Mouse (Mus musculus): ENCODE measurements around the gene Jag2.

The Jag2 gene

GRCm38 (mm10) chr12:112898351-112898750 is 31.2 kb downstream of the Jag2 start:
- DNase-seq, result no peak

GRCm38 (mm10) chr12:112897522-112898212 is 31.9 kb downstream of the Jag2 start:
- no peak for DNase-seq

GRCm38 (mm10) chr12:112894969-112895368 is 34.6 kb downstream of the Jag2 start:
- DNase-seq, result no peak

- DNase-seq, result no peak
Observed at GRCm38 (mm10) chr12:112894303-112894884, 35.2 kb downstream of the Jag2 start.

GRCm38 (mm10) chr12:112885465-112885864 is 44.1 kb downstream of the Jag2 start:
- DNase-seq, result no peak

- DNase-seq, result no peak
Observed at GRCm38 (mm10) chr12:112881301-112881815, 48.2 kb downstream of the Jag2 start.

GRCm38 (mm10) chr12:112880661-112881060 is 48.9 kb downstream of the Jag2 start:
- DNase-seq, result no peak

- DNase-seq, result no peak
Observed at GRCm38 (mm10) chr12:112879731-112880130, 49.8 kb downstream of the Jag2 start.

GRCm38 (mm10) chr12:112877607-112878020 is 52.0 kb downstream of the Jag2 start:
- DNase-seq, result no peak

- no peak for DNase-seq
Observed at GRCm38 (mm10) chr12:112877073-112877576, 52.5 kb downstream of the Jag2 start.

GRCm38 (mm10) chr12:112876332-112877072 is 53.1 kb downstream of the Jag2 start:
- DNase-seq, result no peak

GRCm38 (mm10) chr12:112875225-112876013 is 54.2 kb downstream of the Jag2 start:
- peak; percentile 96 for DNase-seq

- DNase-seq, result no peak
Observed at GRCm38 (mm10) chr12:112874199-112874598, 55.4 kb downstream of the Jag2 start.

GRCm38 (mm10) chr12:112873452-112874190 is 56.0 kb downstream of the Jag2 start:
- DNase-seq, result peak; percentile 80

GRCm38 (mm10) chr12:112872991-112873390 is 56.6 kb downstream of the Jag2 start:
- no peak for DNase-seq

- DNase-seq, result no peak
Observed at GRCm38 (mm10) chr12:112871272-112871671, 58.3 kb downstream of the Jag2 start.

- DNase-seq, result no peak
Observed at GRCm38 (mm10) chr12:112870775-112871174, 58.8 kb downstream of the Jag2 start.

- no peak for DNase-seq
Observed at GRCm38 (mm10) chr12:112869783-112870204, 59.8 kb downstream of the Jag2 start.

- DNase-seq, result no peak
Observed at GRCm38 (mm10) chr12:112868178-112869087, 61.1 kb downstream of the Jag2 start, which contains the start of gene Gpr132. Gpr132 (minus strand) TSS chr12:112868228.

- no peak for DNase-seq
Observed at GRCm38 (mm10) chr12:112867106-112867674, 62.4 kb downstream of the Jag2 start.

Measured in right cerebral cortex, postnatal 14 days (tissue).